Mouse (Mus musculus) lung, embryonic 16.5 days (tissue): ENCODE measurements at regions not wholly inside any gene's neighbourhood (a gene's known extent, or its start where the extent isn't known, plus 50 kb on each side); places are given as distances from the start of the nearest gene placed in this dataset.
A peak's percentile ranks its signal among the peaks of the same experiment; 100 is the strongest.

Source experiments
- ATAC-seq: fragments of 200-750 bp; cut with Nextera tagmentation; 2 replicates; pipeline ENCODE4 v1.8.0; 2017; ENCODE audit warnings: low read depth, mild to moderate bottlenecking, moderate library complexity
- H3K27ac ChIP-seq: fragments of 300-500 bp; sonication (generic); 2 replicates; pipeline ENCODE4 v1.5.1; 2014; ENCODE audit warnings: mild to moderate bottlenecking, control low read depth, low read length
- H3K27me3 ChIP-seq: fragments of 300-500 bp; sonication (generic); 2 replicates; pipeline ENCODE4 v1.6.1; 2014; ENCODE audit warnings: low read depth, low read length, mixed read lengths; ENCODE audit not compliant: control insufficient read depth, insufficient read depth
- H3K36me3 ChIP-seq: fragments of 300-500 bp; sonication (generic); 2 replicates; pipeline ENCODE4 v1.6.1; 2014; ENCODE audit warnings: low read length; ENCODE audit not compliant: control insufficient read depth, insufficient read depth
- H3K4me1 ChIP-seq: fragments of 300-500 bp; sonication (generic); replicated peaks from 2 replicates; pipeline ENCODE4 v1.6.1; 2014; ENCODE audit warnings: low read length, mixed read lengths; ENCODE audit not compliant: control insufficient read depth, insufficient read depth
- H3K4me2 ChIP-seq: fragments of 300-500 bp; sonication (generic); 2 replicates; pipeline ENCODE4 v1.6.1; 2014; ENCODE audit warnings: low read depth, low read length, control low read depth
- H3K4me3 ChIP-seq: fragments of 300-500 bp; sonication (generic); 2 replicates; pipeline ENCODE4 v1.5.1; 2014; ENCODE audit warnings: mild to moderate bottlenecking, low read length, control low read depth
- H3K9ac ChIP-seq: fragments of 300-500 bp; sonication (generic); 2 replicates; pipeline ENCODE4 v1.6.1; 2014; ENCODE audit warnings: low read length, control low read depth
- H3K9me3 ChIP-seq: fragments of 300-500 bp; sonication (generic); 2 replicates; pipeline ENCODE4 v1.6.1; 2016; ENCODE audit warnings: low read length; ENCODE audit not compliant: control insufficient read depth
- WGBS: fragments of 180-500 bp; shearing (Covaris S2); extraction: QIAGEN DNeasy Blood & Tissue Kit; methylation state at CpG from one replicate; pipeline ENCODE4 v1.1.7; 2014; 5-methylcytosine and 5-hydroxymethylcytosine counted together

DNA sequence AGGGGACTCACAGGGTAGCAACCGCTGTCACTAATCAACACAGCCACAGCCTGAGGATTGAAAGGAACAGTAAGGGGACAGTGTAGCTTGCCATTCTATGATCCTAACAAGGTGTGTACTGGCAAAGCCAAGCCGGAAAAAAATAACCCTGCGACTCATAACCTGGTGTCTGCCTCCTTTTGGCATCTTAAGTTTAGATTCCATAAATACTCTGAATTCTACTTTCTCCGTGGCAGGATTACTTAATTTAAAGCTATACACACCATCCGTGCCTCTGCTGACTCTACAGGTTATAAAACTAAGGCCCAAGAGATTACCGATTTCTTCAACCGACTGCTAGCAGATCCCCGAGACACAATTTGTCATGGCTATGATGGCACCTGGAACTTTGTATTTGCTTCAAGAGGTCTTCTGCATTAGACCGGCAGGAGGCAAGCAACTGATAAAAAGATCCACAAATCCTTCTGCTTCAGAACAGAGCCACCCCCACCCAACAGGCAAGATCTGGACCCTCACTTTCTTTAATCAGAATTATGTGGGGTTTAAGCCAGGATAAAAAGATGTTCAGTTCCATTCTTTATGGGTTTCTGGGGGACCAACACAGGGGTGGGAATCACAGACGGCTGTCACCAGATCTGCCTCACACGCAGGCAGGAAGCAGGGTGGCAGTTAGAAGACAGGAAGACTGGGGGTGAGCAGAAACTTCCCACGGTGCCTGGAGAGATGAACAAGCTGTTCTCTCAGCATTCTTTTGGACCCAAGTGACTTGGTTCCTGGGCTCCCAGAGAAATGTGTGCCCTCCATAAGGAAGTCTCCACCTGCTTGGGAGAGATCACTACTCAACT lies 120.4 kb downstream of the Sox4 start:
- Histone ChIP-seq H3K27ac (peak overlapping the region; percentile 1; the same call in 1 of the 2 replicates), H3K4me1 (peaks cover 20% of the 10 kb centered on the region), H3K27me3 (no peaks in the 10 kb centered on the region), H3K9ac (no peak overlapping the region), H3K36me3 (no peaks in the 10 kb centered on the region), H3K4me3 (no peak overlapping the region), H3K4me2 (no peak overlapping the region), H3K9me3 (no peaks in the 10 kb centered on the region)
- peak; percentile 72 for ATAC-seq
- WGBS = 25% methylated on average over 12 of the region's 12 CpGs

DNA sequence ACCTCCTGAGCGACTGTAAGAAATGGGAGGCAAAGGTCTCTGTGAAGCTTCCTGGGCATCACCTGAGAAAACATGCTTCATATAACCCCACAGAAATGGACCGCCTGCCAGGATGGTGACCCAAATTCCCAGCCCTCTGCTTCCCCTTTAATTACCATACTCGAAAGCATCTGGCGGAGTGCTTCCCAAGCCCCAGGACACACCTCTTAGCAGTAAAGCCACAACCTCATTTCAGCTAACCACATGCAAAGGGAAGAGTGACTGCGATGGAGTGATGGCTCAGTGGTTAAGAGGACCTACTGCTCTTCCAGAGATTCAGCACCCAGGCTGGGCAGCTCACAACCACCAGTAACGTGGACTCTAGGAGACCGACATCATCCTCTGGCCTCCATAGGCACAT lies 127.2 kb downstream of the Sox4 start:
- H3K36me3 ChIP-seq = no peaks in the 10 kb centered on the region
- ATAC-seq = no peak
- H3K4me2 ChIP-seq = no peak overlapping the region
- H3K4me3 ChIP-seq = no peak overlapping the region
- no peaks in the 10 kb centered on the region for H3K27me3 ChIP-seq
- H3K27ac ChIP-seq = no peak overlapping the region
- 89% methylated on average over 7 of the region's 7 CpGs for WGBS
- 0 out of 2 replicates have a peak, but pooled peaks cover 3% of the 10 kb centered on the region for H3K4me1 ChIP-seq
- no peaks in the 10 kb centered on the region for H3K9me3 ChIP-seq
- H3K9ac ChIP-seq = no peak overlapping the region

DNA sequence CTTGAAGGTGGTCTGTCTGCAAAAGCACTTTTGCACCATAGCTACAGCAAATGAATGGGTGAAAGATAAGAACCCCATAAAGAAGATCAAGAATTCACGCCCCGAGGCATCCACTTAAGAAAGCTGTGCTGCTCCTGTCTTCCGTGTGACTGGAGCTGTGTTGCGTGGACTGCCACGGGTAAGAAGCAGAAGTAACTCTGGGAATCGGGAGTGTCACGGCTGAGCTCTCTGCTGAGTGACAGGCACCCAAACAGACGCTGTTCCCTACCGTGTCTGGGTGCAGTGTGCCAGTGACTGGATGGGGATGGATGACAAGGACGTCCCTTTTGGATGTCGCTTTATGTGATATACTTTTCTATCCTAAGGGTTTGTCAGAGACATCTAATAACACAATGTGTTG lies 129.5 kb downstream of the Sox4 start:
- Histone ChIP-seq H3K9ac (no peak overlapping the region), H3K4me2 (no peak overlapping the region), H3K9me3 (no peaks in the 10 kb centered on the region), H3K27me3 (no peaks in the 10 kb centered on the region), H3K27ac (no peak overlapping the region), H3K4me1 (no peaks in the 10 kb centered on the region), H3K36me3 (no peaks in the 10 kb centered on the region), H3K4me3 (no peak overlapping the region)
- WGBS = 47% methylated on average over 11 of the region's 11 CpGs
- no peak; the same call in 1 of the 2 replicates for ATAC-seq

DNA sequence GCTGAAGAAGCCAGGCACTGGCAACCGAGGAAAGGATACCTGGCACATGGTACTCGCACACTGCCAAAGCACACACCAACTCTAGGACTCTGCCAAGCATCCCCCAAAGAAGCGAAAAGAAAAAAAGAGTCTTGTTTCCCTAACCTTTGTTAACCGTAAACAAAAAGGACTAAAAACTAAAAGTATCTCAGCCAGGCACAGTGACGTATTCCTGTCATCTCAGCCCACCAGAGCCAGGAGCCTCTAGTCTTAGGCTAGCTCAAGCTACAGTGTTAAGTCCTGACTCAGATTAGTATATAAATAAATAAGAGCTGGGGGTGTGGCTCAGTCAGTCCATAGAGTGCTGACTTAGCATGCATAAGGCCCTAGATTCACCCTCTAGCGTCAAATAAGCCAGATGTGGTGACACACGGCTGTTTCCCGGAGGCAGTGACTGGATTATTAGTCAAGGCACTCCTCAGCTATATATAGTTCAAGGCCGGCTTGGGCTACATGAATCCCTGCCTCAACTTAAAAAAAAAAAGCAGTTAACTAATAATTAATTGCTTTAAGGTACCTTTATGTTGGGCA lies 130.1 kb downstream of the Sox4 start:
- no peaks in the 10 kb centered on the region for H3K36me3 ChIP-seq
- no peaks in the 10 kb centered on the region for H3K27me3 ChIP-seq
- no peak overlapping the region for H3K4me2 ChIP-seq
- H3K9ac ChIP-seq = no peak overlapping the region
- H3K9me3 ChIP-seq = no peaks in the 10 kb centered on the region
- H3K27ac ChIP-seq = no peak overlapping the region
- no peak overlapping the region for H3K4me3 ChIP-seq
- 72% methylated on average over 9 of the region's 9 CpGs for WGBS
- H3K4me1 ChIP-seq = no peaks in the 10 kb centered on the region
- ATAC-seq = no peak

DNA sequence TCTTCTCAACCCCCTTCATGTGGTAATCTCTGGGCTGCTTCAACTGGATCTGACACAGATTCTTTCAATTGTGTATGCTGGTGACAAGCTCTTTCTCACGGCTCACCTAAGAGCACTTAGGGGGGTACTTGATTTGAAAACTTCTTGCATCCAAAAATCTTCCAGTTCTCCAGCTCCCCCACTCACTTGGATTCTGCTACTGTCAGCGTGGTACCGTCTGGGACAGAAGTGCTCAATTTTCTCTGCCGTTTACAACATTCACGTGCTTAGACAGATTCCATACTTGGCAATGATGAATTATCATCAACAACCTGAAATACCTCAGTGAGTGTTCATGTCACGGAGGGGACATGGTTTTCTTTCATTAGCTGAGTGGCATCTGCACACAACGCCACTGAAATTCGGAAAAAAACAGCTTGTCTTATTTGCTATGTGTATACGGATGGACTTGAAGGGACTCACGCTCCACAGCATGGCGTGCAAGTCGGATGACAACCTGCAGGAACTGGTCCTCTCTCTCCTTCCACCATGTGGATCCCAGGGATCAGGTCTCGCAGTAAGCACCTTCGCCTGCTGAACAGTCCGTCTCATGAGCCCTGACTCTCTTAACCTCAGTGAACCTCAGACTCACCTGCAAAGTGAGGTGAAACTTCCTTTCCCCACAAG lies 132.5 kb downstream of the Sox4 start:
- WGBS = 58% methylated on average over 15 of the region's 15 CpGs
- Histone ChIP-seq H3K9ac (no peak overlapping the region), H3K4me1 (no peaks in the 10 kb centered on the region), H3K36me3 (no peaks in the 10 kb centered on the region), H3K4me3 (no peak overlapping the region), H3K9me3 (no peaks in the 10 kb centered on the region), H3K27ac (no peak overlapping the region), H3K4me2 (no peak overlapping the region), H3K27me3 (no peaks in the 10 kb centered on the region)
- ATAC-seq = no peak

DNA sequence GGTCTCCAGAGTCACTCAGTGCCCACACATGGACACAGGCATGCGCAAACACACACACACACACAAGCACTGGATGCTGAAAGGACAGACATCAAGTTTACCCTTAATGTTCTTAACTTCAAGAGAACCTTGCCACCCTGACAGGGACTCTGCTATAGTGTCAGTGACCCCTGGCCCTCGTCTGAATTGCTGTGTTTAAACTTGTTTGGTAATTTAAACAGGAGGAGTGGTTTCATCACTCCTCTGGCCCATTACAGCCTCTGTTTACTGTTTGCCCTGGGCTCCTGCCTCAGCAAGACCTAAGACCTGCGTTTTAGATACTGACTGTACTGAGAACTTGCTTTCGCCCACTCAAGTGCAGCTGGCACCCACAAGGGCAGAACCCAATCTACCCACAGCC lies 139.4 kb downstream of the Sox4 start:
- Histone ChIP-seq H3K9me3 (no peaks in the 10 kb centered on the region), H3K4me3 (no peak overlapping the region), H3K4me1 (peaks cover 19% of the 10 kb centered on the region), H3K9ac (no peak overlapping the region), H3K27me3 (no peaks in the 10 kb centered on the region), H3K4me2 (no peak overlapping the region), H3K36me3 (no peaks in the 10 kb centered on the region), H3K27ac (no peak overlapping the region)
- ATAC-seq = 0 out of 2 replicates have a peak, but pooled peaks have one; percentile 18
- WGBS = 52% methylated on average over 4 of the region's 4 CpGs

DNA sequence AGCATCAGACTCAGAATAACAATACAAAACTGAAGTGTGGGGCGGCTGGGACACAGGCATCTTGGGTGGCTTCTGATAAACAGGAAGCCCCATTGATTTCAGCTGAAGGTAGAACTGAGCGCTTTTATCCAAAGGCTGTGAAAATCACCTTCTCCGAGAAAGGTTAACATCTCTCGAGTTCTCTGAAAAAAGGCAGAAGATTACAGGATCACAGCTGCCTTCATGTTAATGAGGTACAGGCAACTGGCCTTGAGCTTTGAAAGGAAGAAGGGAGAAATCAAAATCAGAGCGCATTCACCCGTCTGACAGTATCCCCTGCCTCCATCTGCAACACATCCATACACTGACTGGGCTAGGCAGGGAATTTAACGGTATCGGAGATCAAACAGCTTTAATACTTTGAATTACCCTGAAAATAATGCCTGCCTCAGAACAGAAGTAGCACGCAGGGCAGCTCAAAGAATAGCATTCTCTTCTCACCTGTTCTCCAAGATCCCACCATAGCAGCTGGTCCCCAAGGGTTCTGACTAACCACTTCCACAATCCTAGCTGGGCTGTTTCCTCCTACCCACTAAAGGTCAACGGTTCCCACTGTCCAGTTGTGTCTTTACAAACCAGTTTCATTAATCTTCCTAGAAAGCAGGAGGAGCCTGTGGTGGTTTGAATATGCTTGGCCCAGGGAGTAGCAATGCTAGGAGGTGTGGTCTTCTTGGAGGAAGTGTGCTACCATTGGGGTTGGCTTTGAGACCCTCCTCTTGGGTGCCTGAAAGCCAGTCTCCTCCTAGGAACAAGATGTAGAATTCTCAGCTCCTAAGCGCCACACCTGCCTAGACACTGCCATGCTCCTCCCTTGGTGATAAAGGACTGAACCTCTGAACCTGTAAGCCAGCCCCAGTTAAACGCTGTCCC lies 141.6 kb downstream of the Sox4 start:
- H3K27me3 ChIP-seq = no peaks in the 10 kb centered on the region
- no peak overlapping the region for H3K9ac ChIP-seq
- peaks cover 19% of the 10 kb centered on the region for H3K4me1 ChIP-seq
- H3K9me3 ChIP-seq = no peaks in the 10 kb centered on the region
- no peak overlapping the region for H3K4me2 ChIP-seq
- no peak for ATAC-seq
- H3K27ac ChIP-seq = no peak overlapping the region
- no peaks in the 10 kb centered on the region for H3K36me3 ChIP-seq
- WGBS = 47% methylated on average over 12 of the region's 12 CpGs
- H3K4me3 ChIP-seq = no peak overlapping the region

DNA sequence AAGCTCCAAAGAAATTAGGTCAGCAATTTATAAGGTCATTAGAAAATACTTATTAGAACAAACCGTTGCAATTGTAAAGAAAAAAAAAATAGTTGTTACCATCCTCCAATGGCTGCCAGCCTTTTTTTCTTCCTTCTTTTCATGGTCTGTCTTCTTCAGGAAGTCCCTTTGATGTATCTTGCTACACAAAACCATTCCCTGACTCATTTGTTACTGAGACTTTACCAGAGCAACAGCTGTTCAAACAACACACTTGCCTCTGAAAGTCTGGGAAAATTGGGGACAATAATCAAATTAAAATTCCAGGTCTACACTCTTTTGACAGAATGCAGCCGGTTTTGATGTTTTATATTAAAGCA lies 142.5 kb downstream of the Sox4 start:
- ATAC-seq = no peak
- 10% methylated on average over 2 of the region's 2 CpGs for WGBS

More for the DNA sequence above, 142.5 kb downstream of the Sox4 start:
- peaks cover 19% of the 10 kb centered on the region for H3K4me1 ChIP-seq
- H3K9ac ChIP-seq = no peak overlapping the region
- H3K27ac ChIP-seq = no peak overlapping the region
- no peaks in the 10 kb centered on the region for H3K9me3 ChIP-seq
- H3K36me3 ChIP-seq = no peaks in the 10 kb centered on the region
- no peak overlapping the region for H3K4me2 ChIP-seq
- no peak overlapping the region for H3K4me3 ChIP-seq
- no peaks in the 10 kb centered on the region for H3K27me3 ChIP-seq
